Comparison of ENCODE assay signal across 23 mouse cellular contexts in the genomic region with DNA sequence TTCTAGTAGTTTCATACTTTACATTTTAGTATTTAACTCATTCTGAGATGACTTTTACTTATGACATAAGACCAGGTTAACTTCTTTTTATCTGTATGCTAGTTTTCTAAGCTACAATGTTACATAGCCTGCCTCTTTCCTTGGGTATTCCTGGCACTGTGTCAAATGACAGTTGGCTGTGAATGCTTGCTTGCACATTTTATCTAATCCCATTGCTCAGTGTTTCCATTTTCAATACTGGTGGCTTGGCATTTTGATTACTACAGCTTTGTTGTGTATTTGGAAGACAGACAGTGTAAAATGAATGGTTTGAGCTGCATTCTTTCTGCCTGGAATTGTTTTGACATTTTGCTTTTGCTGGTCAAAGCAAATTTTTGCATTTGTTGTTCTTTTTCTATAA.
DNase-seq lines count a peak whose midpoint lies in the region; ATAC-seq lines count a peak whose summit lies in the region.
"Had no signal": no experiment of that assay in that cellular context is flagged by ENCODE, and none has a peak within 500 bp of the region (broad histone marks: within the 10 kb centered on the region; RNA-seq: fewer than 3 reads in every experiment).

No protein-coding gene starts in this region.

- intact Hi-C loops in left cerebral cortex, postnatal 4 days (cut with DNase I): no loop called here

- H3K27me3 ChIP-seq in forebrain, embryonic 13.5 days: no peaks in the 10 kb centered on the region
- no peaks in the 10 kb centered on the region for H3K27me3 ChIP-seq in forebrain, embryonic 12.5 days
- H3K27me3 ChIP-seq: CH12.LX; embryonic facial prominence, embryonic 15.5 days; heart, embryonic 13.5 days; hindbrain, embryonic 12.5 days; intestine, embryonic 15.5 days had no signal

- no peak overlapping the region for H3K9ac ChIP-seq in forebrain, embryonic 13.5 days
- no peak overlapping the region for H3K9ac ChIP-seq in forebrain, embryonic 12.5 days
- H3K9ac ChIP-seq: embryonic facial prominence, embryonic 15.5 days; heart, embryonic 13.5 days; hindbrain, embryonic 12.5 days; intestine, embryonic 15.5 days had no signal

- no peaks in the 10 kb centered on the region for H3K36me3 ChIP-seq in forebrain, embryonic 13.5 days (ENCODE audit: poor library complexity, severe bottlenecking)
- no peaks in the 10 kb centered on the region for H3K36me3 ChIP-seq in forebrain, embryonic 12.5 days (replicated peaks)
- H3K36me3 ChIP-seq: embryonic facial prominence, embryonic 15.5 days; heart, embryonic 13.5 days; hindbrain, embryonic 12.5 days; intestine, embryonic 15.5 days had no signal

- no peak overlapping the region for H3K4me2 ChIP-seq in forebrain, embryonic 13.5 days
- no peak overlapping the region for H3K4me2 ChIP-seq in forebrain, embryonic 12.5 days
- H3K4me2 ChIP-seq: embryonic facial prominence, embryonic 15.5 days; heart, embryonic 13.5 days; hindbrain, embryonic 12.5 days; intestine, embryonic 15.5 days had no signal

- ATAC-seq in forebrain, embryonic 13.5 days: peak; percentile 54; the same call in 1 of the 2 replicates
- ATAC-seq in forebrain, embryonic 12.5 days (ENCODE audit: low FRiP score): no peak
- ATAC-seq: intestine, embryonic 15.5 days had no signal

- H3K4me1 ChIP-seq in forebrain, embryonic 13.5 days: peaks cover 4% of the 10 kb centered on the region; the same call in 1 of the 2 replicates
- H3K4me1 ChIP-seq in forebrain, embryonic 12.5 days: no peaks in the 10 kb centered on the region
- H3K4me1 ChIP-seq: embryonic facial prominence, embryonic 15.5 days; heart, embryonic 13.5 days; hindbrain, embryonic 12.5 days; intestine, embryonic 15.5 days had no signal

- H3K4me3 ChIP-seq in forebrain, embryonic 13.5 days: no peak overlapping the region
- no peak overlapping the region for H3K4me3 ChIP-seq in forebrain, embryonic 12.5 days (replicated peaks)
- H3K4me3 ChIP-seq: embryonic facial prominence, embryonic 15.5 days; erythroblast, embryonic 14.5 days; gastrocnemius, adult 2 months; heart, embryonic 13.5 days; hindbrain, embryonic 12.5 days; intestine, embryonic 15.5 days had no signal

- H3K27ac ChIP-seq in forebrain, embryonic 13.5 days: no peak overlapping the region
- no peak overlapping the region for H3K27ac ChIP-seq in forebrain, embryonic 12.5 days
- H3K27ac ChIP-seq: embryonic facial prominence, embryonic 15.5 days; gastrocnemius, adult 2 months; heart, embryonic 13.5 days; hindbrain, embryonic 12.5 days; intestine, embryonic 15.5 days had no signal

- H3K9me3 ChIP-seq in forebrain, embryonic 13.5 days (replicated peaks): no peaks in the 10 kb centered on the region
- H3K9me3 ChIP-seq in forebrain, embryonic 12.5 days: no peaks in the 10 kb centered on the region
- H3K9me3 ChIP-seq: embryonic facial prominence, embryonic 15.5 days; heart, embryonic 13.5 days; hindbrain, embryonic 12.5 days; intestine, embryonic 15.5 days had no signal

- DNase-seq in left cerebral cortex, postnatal 4 days: peak; percentile 3
- no peak for DNase-seq in left cerebral cortex, adult 18-20 months (ENCODE audit: low spot score in 2 of 2)
- DNase-seq in Muller cell, postnatal 12 days (ENCODE audit: inconsistent ontology term): peak; percentile 78
- peak; percentile 26 for DNase-seq in brain, embryonic 18.5 days (ENCODE audit: low read depth, low spot score)
- DNase-seq in urinary bladder, postnatal 25 days (ENCODE audit: low spot score): no peak
- DNase-seq: adrenal gland, adult 2 months; adrenal gland, postnatal 25 days; cerebellum, adult 11-12 months; cerebellum, adult 9-10 months; embryo, embryonic 11 days; gastrocnemius, adult 2 months; gastrocnemius, postnatal 36 days; heart, adult 11 months; heart, postnatal 4 days; kidney, adult 18-20 months had no signal

Comparison
In these comparisons a context has a peak if more than half of its experiments do, and no peak if none do; other contexts are left out.
1. DNase-seq: peak in left cerebral cortex, postnatal 4 days (single experiment), Muller cell, postnatal 12 days (single experiment) and brain, embryonic 18.5 days (single experiment); none in left cerebral cortex, adult 18-20 months (0 of 2) and urinary bladder, postnatal 25 days (single experiment).